Comparison of ENCODE assay signal across 8 mouse cellular contexts in the genomic region with DNA sequence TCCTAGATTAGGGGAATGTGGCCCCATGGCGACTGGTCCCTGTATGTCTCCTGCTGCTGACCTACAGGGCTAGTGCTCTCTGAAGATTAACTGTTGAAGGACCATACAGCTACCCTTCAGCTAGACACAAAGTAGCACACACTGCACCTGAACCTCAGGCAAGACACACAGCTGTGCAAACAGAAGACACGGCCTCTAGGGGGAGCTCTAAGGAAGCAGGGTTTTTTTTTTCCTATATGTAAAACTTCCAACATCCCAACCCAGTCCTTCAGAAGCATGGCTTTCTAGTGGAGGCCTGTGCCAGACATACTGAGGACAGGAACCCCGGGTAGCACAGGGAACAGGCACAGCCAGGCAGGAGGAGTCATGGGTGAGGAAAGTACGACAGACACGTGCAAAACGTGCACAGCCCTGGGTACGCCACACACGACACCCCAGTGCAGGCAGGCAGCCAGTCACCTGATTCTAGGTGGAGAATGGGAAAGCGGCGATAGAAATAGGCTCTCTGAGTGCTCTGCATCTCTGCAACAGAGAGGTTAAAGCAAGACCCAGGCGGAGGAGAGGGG. TPM values are rescaled to one million over a fixed set of nuclear protein-coding genes. Genes with fewer than 3 reads are reported as not detected.
DNase-seq lines count a peak whose midpoint lies in the region; ATAC-seq and TF ChIP-seq lines count a peak whose summit lies in the region.

No protein-coding gene starts in this region.

- peak; percentile 59 for DNase-seq in kidney, adult 2 months
- DNase-seq in kidney, adult 11 months: no peak
- peak; percentile 62 for DNase-seq in ES-E14 (ENCODE audit: low read depth, low spot score)
- peak; percentile 37 to 49 for DNase-seq in natural killer cell, adult 2 months (ENCODE audit: low spot score in 2 of 2)
- no peak for DNase-seq in layer of hippocampus, adult 11-12 months (ENCODE audit: low spot score)
- DNase-seq in testis, postnatal 10 days (ENCODE audit: low spot score): no peak
- no peak for DNase-seq in forebrain, embryonic 14.5 days (ENCODE audit: low spot score)

- ATAC-seq in forebrain, embryonic 14.5 days: no peak

- WGBS in kidney, adult 2 months: 76% methylated on average over 11 of the region's 11 CpGs
- WGBS in forebrain, embryonic 14.5 days: 84% methylated on average over 11 of the region's 11 CpGs

- TF ChIP-seq CTCF in kidney, adult 2 months (conservative IDR thresholded peaks at IDR 0.05; ENCODE audit: insufficient read depth, insufficient read length, low read depth, low read length): peak; percentile 56
- peak; percentile 35; the same call in 1 of the 2 replicates for TF ChIP-seq CTCF in embryonic fibroblast, embryonic 13.5 days (IDR thresholded peaks at IDR 0.05; ENCODE audit: borderline replicate concordance, insufficient read depth, low read length)

- TF ChIP-seq POLR2A in kidney, adult 2 months (IDR thresholded peaks at IDR 0.05; ENCODE audit: low read depth, low read length): no peak
- no peak for TF ChIP-seq POLR2A in embryonic fibroblast, embryonic 13.5 days (IDR thresholded peaks at IDR 0.05; ENCODE audit: low read depth, low read length)

- peaks cover 4% of the 10 kb centered on the region; the same call in 1 of the 2 replicates for H3K36me3 ChIP-seq in kidney, adult 2 months (ENCODE audit: control insufficient read depth, insufficient read depth, low read length)
- peaks cover 95% of the 10 kb centered on the region for H3K36me3 ChIP-seq in ES-E14 (ENCODE audit: control insufficient read depth, insufficient read depth, low read length, poor library complexity, severe bottlenecking)
- peaks cover 98% of the 10 kb centered on the region for H3K36me3 ChIP-seq in forebrain, embryonic 14.5 days (ENCODE audit: control insufficient read depth, insufficient read depth, low read length)

- no peak overlapping the region for H3K27ac ChIP-seq in kidney, adult 2 months (ENCODE audit: insufficient read depth, low read depth, low read length)
- peak overlapping the region; percentile 19; the same call in 1 of the 2 replicates for H3K27ac ChIP-seq in ES-E14 (ENCODE audit: insufficient read depth, low read depth, low read length, poor library complexity, severe bottlenecking)
- no peak overlapping the region for H3K27ac ChIP-seq in embryonic fibroblast, embryonic 13.5 days (ENCODE audit: insufficient read depth, low read length)
- H3K27ac ChIP-seq in forebrain, embryonic 14.5 days (ENCODE audit: low read depth, low read length): no peak overlapping the region

- no peaks in the 10 kb centered on the region for H3K27me3 ChIP-seq in kidney, adult 2 months (replicated peaks; ENCODE audit: control insufficient read depth, insufficient read depth, low read length)
- H3K27me3 ChIP-seq in forebrain, embryonic 14.5 days (replicated peaks; ENCODE audit: control insufficient read depth, insufficient read depth, low read length): no peaks in the 10 kb centered on the region

- no peak overlapping the region for H3K4me2 ChIP-seq in forebrain, embryonic 14.5 days (ENCODE audit: low read length)

- in situ Hi-C loops in ES-E14 (cut with MboI; ENCODE audit: low sequenced_read_pairs in 2 of 2, unreplicated experiment in 2 of 2): no loop called here

- H3K4me3 ChIP-seq in kidney, adult 2 months (ENCODE audit: insufficient read depth, low read depth, low read length): no peak overlapping the region
- H3K4me3 ChIP-seq in ES-E14 (ENCODE audit: insufficient read depth in 1 of 2, low read depth in 1 of 2, low read length in 2 of 2, poor library complexity in 1 of 2, severe bottlenecking in 1 of 2): no peak overlapping the region
- H3K4me3 ChIP-seq in embryonic fibroblast, embryonic 13.5 days (ENCODE audit: insufficient read depth, low read length): no peak overlapping the region
- no peak overlapping the region for H3K4me3 ChIP-seq in forebrain, embryonic 14.5 days (ENCODE audit: low read depth, low read length)

- no peaks in the 10 kb centered on the region for H3K4me1 ChIP-seq in kidney, adult 2 months (ENCODE audit: control insufficient read depth, insufficient read depth, low read length)
- no peaks in the 10 kb centered on the region; a peak in 1 of 4 replicates for H3K4me1 ChIP-seq in ES-E14 (ENCODE audit: control insufficient read depth in 2 of 2, insufficient read depth in 2 of 2, low read length in 2 of 2, poor library complexity in 1 of 2)
- H3K4me1 ChIP-seq in embryonic fibroblast, embryonic 13.5 days (ENCODE audit: control insufficient read depth, insufficient read depth, low read length): peaks cover 7% of the 10 kb centered on the region; the same call in 1 of the 2 replicates
- no peaks in the 10 kb centered on the region for H3K4me1 ChIP-seq in forebrain, embryonic 14.5 days (ENCODE audit: control insufficient read depth, insufficient read depth, low read length)

- no peak overlapping the region for H3K9ac ChIP-seq in ES-E14 (ENCODE audit: insufficient read depth, low read depth, low read length, poor library complexity, severe bottlenecking)
- no peak overlapping the region for H3K9ac ChIP-seq in forebrain, embryonic 14.5 days (ENCODE audit: low read length)

- H3K9me3 ChIP-seq in ES-E14 (ENCODE audit: control insufficient read depth, insufficient read depth, low read depth, low read length): no peaks in the 10 kb centered on the region
- H3K9me3 ChIP-seq in forebrain, embryonic 14.5 days (replicated peaks; ENCODE audit: control insufficient read depth, low read length): no peaks in the 10 kb centered on the region

TF ChIP-seq in ES-E14, 5 proteins besides CTCF, POLR2A, EP300 and RAD21:
- TF ChIP-seq CHD2 (IDR thresholded peaks at IDR 0.05; ENCODE audit: low read depth, low read length): no peak
- peak; percentile 87 for TF ChIP-seq ZNF384 (IDR thresholded peaks at IDR 0.05; ENCODE audit: low read depth, low read length)

RNA-seq across cellular contexts. Expression of a gene that starts 25.7 kb away (rescaled TPM):
- polyA plus RNA-seq in kidney, adult 2 months (2012; rRNA removed): 0.03 and 0.06 TPM in 2 replicates
- 1.8 and 3.1 TPM in 2 replicates for total RNA-seq in ES-E14 (2012; rRNA removed)
- polyA plus RNA-seq in embryonic fibroblast, embryonic 13.5 days (2011; ENCODE audit: insufficient read length, low read depth, missing spikeins): 0.58 and 2.6 TPM in 2 replicates
- 0.06 TPM in 1 of 2 replicates, not detected in the other for polyA plus RNA-seq in forebrain, embryonic 14.5 days (2014; fragmentation: Nextera tagmentation; extraction: Ambion mirVana)

RNA-seq across cellular contexts. Expression of a gene that starts 53.7 kb away (rescaled TPM):
- 2.1 and 2.8 TPM in 2 replicates for polyA plus RNA-seq in kidney, adult 2 months (2012; rRNA removed)
- total RNA-seq in ES-E14 (2012; rRNA removed): not detected in 2 replicates
- 0.46 and 1.3 TPM in 2 replicates for polyA plus RNA-seq in embryonic fibroblast, embryonic 13.5 days (2011; ENCODE audit: insufficient read length, low read depth, missing spikeins)
- not detected in 2 replicates for polyA plus RNA-seq in forebrain, embryonic 14.5 days (2014; fragmentation: Nextera tagmentation; extraction: Ambion mirVana)

RNA-seq across cellular contexts. Expression of a gene that starts 59.4 kb away (rescaled TPM):
- polyA plus RNA-seq in kidney, adult 2 months (2012; rRNA removed): 57.7 and 64.1 TPM in 2 replicates
- total RNA-seq in ES-E14 (2012; rRNA removed): 146 and 152 TPM in 2 replicates
- 718 and 1,071 TPM in 2 replicates for polyA plus RNA-seq in embryonic fibroblast, embryonic 13.5 days (2011; ENCODE audit: insufficient read length, low read depth, missing spikeins)
- polyA plus RNA-seq in forebrain, embryonic 14.5 days (2014; fragmentation: Nextera tagmentation; extraction: Ambion mirVana): 10.8 and 14.6 TPM in 2 replicates

Comparison
In these comparisons a context has a peak if more than half of its experiments do, and no peak if none do; other contexts are left out.
1. DNase-seq: peak in kidney, adult 2 months (single experiment), ES-E14 (single experiment) and natural killer cell, adult 2 months (2 of 2); none in kidney, adult 11 months (single experiment), layer of hippocampus, adult 11-12 months (single experiment), testis, postnatal 10 days (single experiment) and forebrain, embryonic 14.5 days (single experiment).
2. RNA of a gene that starts 59.4 kb away (polyA plus RNA-seq): 718 to 1,071 TPM in embryonic fibroblast, embryonic 13.5 days; 57.7 to 64.1 TPM in kidney, adult 2 months and 10.8 to 14.6 TPM in forebrain, embryonic 14.5 days; every median in the first group is over 10 times any median in the second.